Mouse (Mus musculus): ENCODE measurements around the gene Trpc4. TPM values are rescaled to one million over a fixed set of nuclear protein-coding genes. Genes with fewer than 3 reads are reported as not detected.

The Trpc4 gene
- polyA plus RNA-seq, 1 experiment from 2014 or later: 1.1 TPM

GRCm38 (mm10) chr3:54211441-54211840 is 55.6 kb downstream of the Trpc4 start:
- Histone ChIP-seq H3K9me3 (no peaks in the 10 kb centered on the region), H3K4me3 (no peak overlapping the region), H3K27ac (no peak overlapping the region), H3K27me3 (replicated peaks) (no peaks in the 10 kb centered on the region), H3K4me2 (replicated peaks) (no peak overlapping the region), H3K36me3 (no peaks in the 10 kb centered on the region), H3K9ac (no peak overlapping the region), H3K4me1 (no peaks in the 10 kb centered on the region)
- WGBS: 82% methylated on average over 1 of the region's 1 CpGs
- no peak for ATAC-seq (ENCODE audit: low FRiP score, low read depth)

GRCm38 (mm10) chr3:54222549-54222948 is 66.7 kb downstream of the Trpc4 start:
- Histone ChIP-seq H3K27ac (no peak overlapping the region), H3K4me1 (no peaks in the 10 kb centered on the region), H3K9ac (no peak overlapping the region), H3K27me3 (replicated peaks) (no peaks in the 10 kb centered on the region), H3K4me3 (no peak overlapping the region), H3K9me3 (no peaks in the 10 kb centered on the region), H3K36me3 (no peaks in the 10 kb centered on the region), H3K4me2 (replicated peaks) (no peak overlapping the region)
- no peak for ATAC-seq (ENCODE audit: low FRiP score, low read depth)
- 74% methylated on average over 8 of the region's 8 CpGs for WGBS

DNA sequence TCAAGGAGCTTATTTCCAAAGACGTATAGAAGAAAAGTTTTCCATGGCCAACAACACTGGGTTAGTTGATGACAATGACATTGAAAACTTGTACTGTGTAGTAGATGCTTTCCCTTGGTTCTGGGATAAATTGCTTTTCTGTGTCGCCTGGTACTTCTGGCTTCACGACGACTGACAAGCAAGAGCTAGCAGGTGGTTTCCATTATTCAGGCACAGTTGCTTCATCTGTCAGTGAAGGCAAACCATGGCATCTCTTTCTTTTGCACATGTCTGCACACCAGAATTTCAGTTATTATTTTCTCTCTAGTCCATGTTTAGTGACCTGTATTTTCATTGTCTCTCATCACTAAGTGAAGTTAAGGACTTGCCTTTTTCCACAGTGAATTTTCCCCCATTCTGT is 72.6 kb downstream of the Trpc4 start:
- no peaks in the 10 kb centered on the region for H3K4me1 ChIP-seq
- no peak overlapping the region for H3K4me3 ChIP-seq
- H3K27ac ChIP-seq: no peak overlapping the region
- H3K9ac ChIP-seq: no peak overlapping the region
- H3K9me3 ChIP-seq: no peaks in the 10 kb centered on the region
- no peaks in the 10 kb centered on the region for H3K27me3 ChIP-seq (replicated peaks)
- H3K36me3 ChIP-seq: no peaks in the 10 kb centered on the region
- WGBS: 71% methylated on average over 4 of the region's 4 CpGs
- ATAC-seq (ENCODE audit: low FRiP score, low read depth): no peak
- H3K4me2 ChIP-seq (replicated peaks): no peak overlapping the region

GRCm38 (mm10) chr3:54238891-54239290 is 83.1 kb downstream of the Trpc4 start:
- Histone ChIP-seq H3K36me3 (no peaks in the 10 kb centered on the region), H3K4me2 (replicated peaks) (no peak overlapping the region), H3K4me1 (no peaks in the 10 kb centered on the region), H3K4me3 (no peak overlapping the region), H3K27me3 (replicated peaks) (no peaks in the 10 kb centered on the region), H3K9me3 (no peaks in the 10 kb centered on the region), H3K27ac (no peak overlapping the region), H3K9ac (no peak overlapping the region)
- WGBS: 88% methylated on average over 5 of the region's 5 CpGs
- no peak for ATAC-seq (ENCODE audit: low FRiP score, low read depth)

- no peak for ATAC-seq (ENCODE audit: low FRiP score, low read depth)
- 95% methylated on average over 7 of the region's 7 CpGs for WGBS
- no peaks in the 10 kb centered on the region for H3K4me1 ChIP-seq
- H3K4me3 ChIP-seq: no peak overlapping the region
- no peak overlapping the region for H3K4me2 ChIP-seq (replicated peaks)
- no peaks in the 10 kb centered on the region for H3K36me3 ChIP-seq
- no peaks in the 10 kb centered on the region for H3K9me3 ChIP-seq
- no peak overlapping the region for H3K9ac ChIP-seq
- H3K27ac ChIP-seq: no peak overlapping the region
- no peaks in the 10 kb centered on the region for H3K27me3 ChIP-seq (replicated peaks)
Observed at GRCm38 (mm10) chr3:54239426-54239825, 83.6 kb downstream of the Trpc4 start.

DNA sequence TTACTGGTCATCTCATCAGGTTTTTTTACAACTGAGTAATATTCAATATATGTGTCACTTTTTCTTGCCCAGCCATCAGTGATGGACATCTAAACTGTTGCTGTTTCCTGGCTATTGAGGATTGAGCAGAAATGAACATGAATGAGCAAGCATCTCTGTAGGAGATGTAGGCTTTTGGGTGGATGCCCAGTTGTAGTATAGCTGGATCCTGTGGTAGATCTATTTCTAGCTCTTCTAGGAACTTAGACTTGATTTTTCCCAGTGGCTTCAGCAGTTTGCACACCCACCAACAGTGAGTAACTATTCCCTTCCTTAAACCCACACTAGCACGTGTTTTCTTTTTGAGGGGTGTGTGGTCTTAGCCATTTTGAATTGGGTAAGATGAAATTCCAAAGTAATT is 87.3 kb downstream of the Trpc4 start:
- no peaks in the 10 kb centered on the region for H3K4me1 ChIP-seq
- no peak overlapping the region for H3K4me3 ChIP-seq
- no peaks in the 10 kb centered on the region for H3K9me3 ChIP-seq
- no peak overlapping the region for H3K27ac ChIP-seq
- no peaks in the 10 kb centered on the region for H3K36me3 ChIP-seq
- no peak overlapping the region for H3K9ac ChIP-seq
- WGBS: 93% methylated on average over 1 of the region's 1 CpGs
- H3K27me3 ChIP-seq (replicated peaks): no peaks in the 10 kb centered on the region
- no peak for ATAC-seq (ENCODE audit: low FRiP score, low read depth)
- H3K4me2 ChIP-seq (replicated peaks): no peak overlapping the region

GRCm38 (mm10) chr3:54244729-54245465 is 89.1 kb downstream of the Trpc4 start:
- Histone ChIP-seq H3K27ac (no peak overlapping the region), H3K4me3 (no peak overlapping the region), H3K9me3 (no peaks in the 10 kb centered on the region), H3K4me1 (no peaks in the 10 kb centered on the region), H3K27me3 (replicated peaks) (no peaks in the 10 kb centered on the region), H3K9ac (no peak overlapping the region), H3K36me3 (no peaks in the 10 kb centered on the region), H3K4me2 (replicated peaks) (no peak overlapping the region)
- ATAC-seq (ENCODE audit: low FRiP score, low read depth): no peak
- 84% methylated on average over 4 of the region's 4 CpGs for WGBS

GRCm38 (mm10) chr3:54246416-54246815 is 90.6 kb downstream of the Trpc4 start:
- ATAC-seq (ENCODE audit: low FRiP score, low read depth): no peak
- H3K4me3 ChIP-seq: no peak overlapping the region
- WGBS: 78% methylated on average over 2 of the region's 2 CpGs
- H3K27me3 ChIP-seq (replicated peaks): no peaks in the 10 kb centered on the region
- no peak overlapping the region for H3K9ac ChIP-seq
- no peak overlapping the region for H3K4me2 ChIP-seq (replicated peaks)
- H3K9me3 ChIP-seq: no peaks in the 10 kb centered on the region
- no peaks in the 10 kb centered on the region for H3K36me3 ChIP-seq
- H3K4me1 ChIP-seq: no peaks in the 10 kb centered on the region
- no peak overlapping the region for H3K27ac ChIP-seq

GRCm38 (mm10) chr3:54249311-54249710 is 93.5 kb downstream of the Trpc4 start:
- Histone ChIP-seq H3K4me1 (no peaks in the 10 kb centered on the region), H3K4me3 (no peak overlapping the region), H3K4me2 (replicated peaks) (no peak overlapping the region), H3K27ac (no peak overlapping the region), H3K9me3 (no peaks in the 10 kb centered on the region), H3K27me3 (replicated peaks) (no peaks in the 10 kb centered on the region), H3K36me3 (no peaks in the 10 kb centered on the region), H3K9ac (no peak overlapping the region)
- WGBS: 89% methylated on average over 6 of the region's 6 CpGs
- ATAC-seq (ENCODE audit: low FRiP score, low read depth): no peak

- no peak overlapping the region for H3K4me2 ChIP-seq (replicated peaks)
- ATAC-seq (ENCODE audit: low FRiP score, low read depth): no peak
- no peaks in the 10 kb centered on the region for H3K9me3 ChIP-seq
- no peak overlapping the region for H3K27ac ChIP-seq
- WGBS: 98% methylated on average over 1 of the region's 1 CpGs
- H3K27me3 ChIP-seq (replicated peaks): no peaks in the 10 kb centered on the region
- H3K4me3 ChIP-seq: no peak overlapping the region
- H3K4me1 ChIP-seq: no peaks in the 10 kb centered on the region
- no peaks in the 10 kb centered on the region for H3K36me3 ChIP-seq
- H3K9ac ChIP-seq: no peak overlapping the region
Observed at GRCm38 (mm10) chr3:54266943-54267342, 111.1 kb downstream of the Trpc4 start.

DNA sequence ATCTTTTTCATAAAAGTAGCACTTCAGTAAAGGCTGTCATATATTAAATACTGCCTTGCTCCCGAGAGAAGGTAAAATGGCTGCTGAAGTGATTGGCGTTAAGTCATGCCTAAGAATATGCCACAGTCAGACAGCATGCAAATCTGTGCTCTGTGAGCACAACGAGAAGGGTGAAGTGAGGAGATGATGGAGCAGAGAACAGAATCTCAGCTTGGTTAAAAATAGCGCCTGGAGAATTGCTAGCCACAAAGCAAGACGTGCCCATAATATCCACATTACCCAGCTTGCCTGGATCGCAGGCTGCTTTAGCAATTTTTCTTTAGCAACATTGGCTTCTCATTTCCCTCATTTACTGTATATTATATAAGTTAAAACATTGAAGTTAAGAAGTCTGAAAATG is 113.3 kb downstream of the Trpc4 start:
- Histone ChIP-seq H3K27ac (no peak overlapping the region), H3K4me1 (no peaks in the 10 kb centered on the region), H3K4me3 (no peak overlapping the region), H3K9me3 (no peaks in the 10 kb centered on the region), H3K9ac (no peak overlapping the region), H3K27me3 (replicated peaks) (no peaks in the 10 kb centered on the region), H3K4me2 (replicated peaks) (no peak overlapping the region), H3K36me3 (no peaks in the 10 kb centered on the region)
- 87% methylated on average over 6 of the region's 6 CpGs for WGBS
- ATAC-seq (ENCODE audit: low FRiP score, low read depth): no peak

GRCm38 (mm10) chr3:54274651-54275050 is 118.8 kb downstream of the Trpc4 start:
- Histone ChIP-seq H3K36me3 (no peaks in the 10 kb centered on the region), H3K9me3 (no peaks in the 10 kb centered on the region), H3K27ac (no peak overlapping the region), H3K4me1 (no peaks in the 10 kb centered on the region), H3K27me3 (replicated peaks) (no peaks in the 10 kb centered on the region), H3K4me2 (replicated peaks) (no peak overlapping the region), H3K4me3 (no peak overlapping the region), H3K9ac (no peak overlapping the region)
- 81% methylated on average over 7 of the region's 7 CpGs for WGBS
- ATAC-seq (ENCODE audit: low FRiP score, low read depth): no peak

DNA sequence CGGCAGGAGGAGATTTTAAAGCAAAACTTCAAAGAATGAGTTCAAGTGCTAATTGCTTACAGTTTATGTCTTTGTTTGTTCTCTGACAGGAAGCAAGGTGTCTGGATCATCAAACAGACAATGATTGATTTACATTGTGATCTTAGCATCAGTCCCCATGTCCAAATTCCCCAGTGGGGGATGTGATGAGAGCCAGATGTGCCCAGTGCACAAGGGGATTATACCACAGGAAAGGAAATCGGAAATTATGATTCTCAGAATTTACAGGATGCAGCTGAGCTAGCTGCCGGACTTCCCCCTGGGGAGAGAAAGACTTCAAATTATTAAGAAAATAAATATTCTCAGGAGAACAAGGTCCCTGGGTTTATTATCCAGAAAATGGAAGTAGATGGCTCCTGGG is 133.9 kb downstream of the Trpc4 start:
- H3K4me1 ChIP-seq: no peaks in the 10 kb centered on the region
- H3K9ac ChIP-seq: no peak overlapping the region
- no peak overlapping the region for H3K27ac ChIP-seq
- 52% methylated on average over 3 of the region's 3 CpGs for WGBS
- ATAC-seq (ENCODE audit: low FRiP score, low read depth): no peak
- no peaks in the 10 kb centered on the region for H3K27me3 ChIP-seq (replicated peaks)
- no peak overlapping the region for H3K4me2 ChIP-seq (replicated peaks)
- no peaks in the 10 kb centered on the region for H3K36me3 ChIP-seq
- no peaks in the 10 kb centered on the region for H3K9me3 ChIP-seq
- H3K4me3 ChIP-seq: no peak overlapping the region

All from neural tube, embryonic 12.5 days (tissue).